Mouse (Mus musculus) cortical plate, adult 2 months (tissue): ENCODE results near the gene Olfr1423.

Experiments used
- CTCF ChIP-seq: fragments of 200-500 bp; IDR thresholded peaks from 2 replicates; pipeline ENCODE4 v1.5.1; 2011; ENCODE audit warnings: mild to moderate bottlenecking, control low read depth, low read length; ENCODE audit not compliant: insufficient read depth; ENCODE audit errors: extremely low read depth
- POLR2A ChIP-seq: fragments of 200-500 bp; IDR thresholded peaks from 2 replicates; pipeline ENCODE4 v1.6.1; 2011; ENCODE audit warnings: mild to moderate bottlenecking, low read length, control low read depth; ENCODE audit not compliant: insufficient read depth; ENCODE audit errors: extremely low read depth

GRCm38 (mm10) chr19:12006361-12006947 is 34.7 kb downstream of the Olfr1423 start:
- TF ChIP-seq POLR2A (no peak), CTCF (no peak)
